Mouse (Mus musculus): ENCODE data around the gene Mrc1. TPM values are rescaled to one million over a fixed set of nuclear protein-coding genes. Genes with fewer than 3 reads are reported as not detected.

Mrc1 gene
- total and polyA plus RNA-seq, 3 experiments: 0.17 to 0.89 (median 0.73) TPM

DNA sequence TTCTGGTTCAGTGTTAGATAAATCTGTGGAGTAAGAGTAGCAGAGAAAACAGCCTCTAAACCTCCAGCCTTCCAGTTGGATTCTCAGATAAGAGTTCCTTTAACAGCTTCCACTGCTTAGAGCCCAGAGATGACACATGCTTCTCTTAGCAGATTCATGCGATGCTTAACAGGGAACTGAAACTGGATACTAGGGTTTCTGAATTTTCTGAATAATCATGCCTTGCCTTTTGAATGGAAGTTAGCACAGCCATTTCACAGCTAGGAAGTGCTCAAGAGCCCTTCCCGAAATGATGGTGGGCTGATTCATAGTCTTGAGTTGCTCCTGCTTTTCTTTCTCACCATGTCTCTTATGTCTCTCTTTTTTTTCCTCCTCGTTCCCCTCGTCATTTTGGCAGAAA is 22.4 kb upstream of the Mrc1 start:
- TF ChIP-seq PAX5 (IDR thresholded peaks at IDR 0.05; ENCODE audit: low read length) (no peak), ZC3H11A (IDR thresholded peaks at IDR 0.05; ENCODE audit: low read depth, low read length) (no peak), ZMIZ1 (IDR thresholded peaks at IDR 0.05; ENCODE audit: low read depth, low read length) (no peak), MAX (IDR thresholded peaks at IDR 0.05; ENCODE audit: low read length) (peak; percentile 52; the same call in 1 of the 2 replicates), NELFE (IDR thresholded peaks at IDR 0.05; ENCODE audit: low read depth, low read length) (no peak), IRF4 (IDR thresholded peaks at IDR 0.05; ENCODE audit: low read depth, low read length) (peak; percentile 70; the same call in 1 of the 2 replicates), TBP (conservative IDR thresholded peaks at IDR 0.05; ENCODE audit: low read depth, low read length) (no peak), RCOR1 (conservative IDR thresholded peaks at IDR 0.05; ENCODE audit: low read depth, low read length) (no peak), USF2 (conservative IDR thresholded peaks at IDR 0.05; ENCODE audit: low read depth, low read length) (no peak), BHLHE40 (IDR thresholded peaks at IDR 0.05; ENCODE audit: low read depth, low read length) (no peak), MYC (IDR thresholded peaks at IDR 0.05; ENCODE audit: low read depth, low read length) (0 out of 2 replicates have a peak, but pooled peaks have one; percentile 50), SMC3 (IDR thresholded peaks at IDR 0.05; ENCODE audit: low read depth, low read length) (no peak), ELF1 (IDR thresholded peaks at IDR 0.05; ENCODE audit: low read depth, low read length) (no peak), CHD2 (IDR thresholded peaks at IDR 0.05; ENCODE audit: low read length) (no peak), POLR2A (IDR thresholded peaks at IDR 0.05; ENCODE audit: low read depth, low read length) (no peak), ZNF384 (IDR thresholded peaks at IDR 0.05; ENCODE audit: low read depth, low read length) (no peak), KAT2A (IDR thresholded peaks at IDR 0.05; ENCODE audit: insufficient replicate concordance, low read length) (no peak), ETS1 (conservative IDR thresholded peaks at IDR 0.05; ENCODE audit: low read depth, low read length) (no peak), POLR2AphosphoS2 (IDR thresholded peaks at IDR 0.05; ENCODE audit: low read depth, low read length) (no peak), CHD1 (IDR thresholded peaks at IDR 0.05; ENCODE audit: low read depth, low read length) (no peak), RAD21 (IDR thresholded peaks at IDR 0.05; ENCODE audit: low read depth, low read length) (no peak), EP300 (IDR thresholded peaks at IDR 0.05; ENCODE audit: low read length) (peak; percentile 81), CTCF (conservative IDR thresholded peaks at IDR 0.05 in 1 of 2, IDR thresholded peaks at IDR 0.05 in 1 of 2; ENCODE audit: low read depth in 2 of 2, low read length in 2 of 2) (no peak), ZKSCAN1 (IDR thresholded peaks at IDR 0.05; ENCODE audit: borderline replicate concordance, low read depth, low read length) (no peak), SIN3A (IDR thresholded peaks at IDR 0.05; ENCODE audit: low read length) (no peak), USF1 (IDR thresholded peaks at IDR 0.05; ENCODE audit: low read depth, low read length) (no peak), NRF1 (IDR thresholded peaks at IDR 0.05; ENCODE audit: low read depth, low read length) (no peak), GABPA (IDR thresholded peaks at IDR 0.05; ENCODE audit: insufficient replicate concordance, low read depth, low read length) (no peak)
- in situ Hi-C loops (cut with MboI; ENCODE audit: low pct_ligation_motif_present, low pct_unique_long_range_greater_than_20kb, low sequenced_read_pairs): no loop called here
- Histone ChIP-seq H3K36me3 (replicated peaks in 1 of 2; ENCODE audit: control insufficient read depth in 1 of 2, insufficient read depth in 1 of 2, low read length in 1 of 2) (no peaks in the 10 kb centered on the region), H3K4me3 (replicated peaks in 1 of 3; ENCODE audit: low read depth in 2 of 3, low read length in 2 of 3, poor library complexity in 1 of 3) (no peak overlapping the region), H3K9me3 (replicated peaks; ENCODE audit: low read length) (no peaks in the 10 kb centered on the region), H3K27me3 (replicated peaks) (no peaks in the 10 kb centered on the region), H3K9ac (ENCODE audit: insufficient read depth, low read depth) (no peak overlapping the region), H3K79me2 (replicated peaks; ENCODE audit: control insufficient read depth, extremely low read depth, insufficient read depth, poor library complexity, severe bottlenecking) (no peaks in the 10 kb centered on the region), H3K4me1 (ENCODE audit: control insufficient read depth in 1 of 2, insufficient read depth in 2 of 2) (peaks cover 6 to 20% of the 10 kb centered on the region in 2 experiments), H3K4me2 (ENCODE audit: insufficient read depth, low read depth, poor library complexity, severe bottlenecking) (peak overlapping the region; percentile 15; the same call in 1 of the 2 replicates), H3K27ac (ENCODE audit: insufficient read depth, low read depth) (no peak overlapping the region)
- DNase-seq (ENCODE audit: extremely low read depth): peak; percentile 50
- dilution Hi-C loops (cut with MboI; ENCODE audit: extremely low pct_ligation_motif_present, extremely low pct_unique_long_range_greater_than_20kb, low sequenced_read_pairs): no loop called here
